Mouse (Mus musculus) intestine, embryonic 16.5 days (tissue): ENCODE data around the gene Trp53bp1. TPM values are rescaled to one million over a fixed set of nuclear protein-coding genes. Genes with fewer than 3 reads are reported as not detected.

ENCODE experiments used
- ATAC-seq: fragments of 200-750 bp; cut with Nextera tagmentation; 2 replicates; pipeline ENCODE4 v1.8.0; 2017; ENCODE audit warnings: moderate TSS enrichment, moderate library complexity
- H3K27ac ChIP-seq: fragments of 300-500 bp; sonication (generic); 2 replicates; pipeline ENCODE4 v1.5.1; 2014; ENCODE audit warnings: mild to moderate bottlenecking, low read length
- H3K27me3 ChIP-seq: fragments of 300-500 bp; sonication (generic); replicated peaks from 2 replicates; pipeline ENCODE4 v1.6.1; 2014; ENCODE audit warnings: low read length, control low read depth, mixed read lengths; ENCODE audit not compliant: control insufficient read depth, insufficient read depth
- H3K36me3 ChIP-seq: fragments of 300-500 bp; sonication (generic); 2 replicates; pipeline ENCODE4 v1.6.1; 2014; ENCODE audit warnings: low read length, control low read depth; ENCODE audit not compliant: control insufficient read depth, insufficient read depth
- H3K4me1 ChIP-seq: fragments of 300-500 bp; sonication (generic); 2 replicates; pipeline ENCODE4 v1.6.1; 2014; ENCODE audit warnings: low read length, control low read depth, mixed read lengths; ENCODE audit not compliant: control insufficient read depth, insufficient read depth
- H3K4me2 ChIP-seq: fragments of 300-500 bp; sonication (generic); 2 replicates; pipeline ENCODE4 v1.6.1; 2014; ENCODE audit warnings: low read depth, low read length, control low read depth
- H3K4me3 ChIP-seq: fragments of 300-500 bp; sonication (generic); 2 replicates; pipeline ENCODE4 v1.5.1; 2014; ENCODE audit warnings: mild to moderate bottlenecking, low read length
- H3K9ac ChIP-seq: fragments of 300-500 bp; sonication (generic); 2 replicates; pipeline ENCODE4 v1.6.1; 2014; ENCODE audit warnings: low read depth, low read length
- H3K9me3 ChIP-seq: fragments of 300-500 bp; sonication (generic); 2 replicates; pipeline ENCODE4 v1.6.1; 2016; ENCODE audit warnings: low read length, control low read depth; ENCODE audit not compliant: control insufficient read depth
- WGBS: fragments of 180-500 bp; shearing (Covaris S2); extraction: QIAGEN DNeasy Blood & Tissue Kit; methylation state at CpG from one replicate; pipeline ENCODE4 v1.1.7; 2014; 5-methylcytosine and 5-hydroxymethylcytosine counted together
- polyA plus RNA-seq: library from polyadenylated mRNA; unstranded; fragments of >200 nt; fragmentation: Nextera tagmentation; extraction: Ambion mirVana; gene quantifications from 2 replicates; pipeline ENCODE4 v1.2.1, GENCODE M21; 2015

Gene Trp53bp1
- polyA plus RNA-seq, 1 experiment from 2014 or later, result 31.0 TPM

DNA sequence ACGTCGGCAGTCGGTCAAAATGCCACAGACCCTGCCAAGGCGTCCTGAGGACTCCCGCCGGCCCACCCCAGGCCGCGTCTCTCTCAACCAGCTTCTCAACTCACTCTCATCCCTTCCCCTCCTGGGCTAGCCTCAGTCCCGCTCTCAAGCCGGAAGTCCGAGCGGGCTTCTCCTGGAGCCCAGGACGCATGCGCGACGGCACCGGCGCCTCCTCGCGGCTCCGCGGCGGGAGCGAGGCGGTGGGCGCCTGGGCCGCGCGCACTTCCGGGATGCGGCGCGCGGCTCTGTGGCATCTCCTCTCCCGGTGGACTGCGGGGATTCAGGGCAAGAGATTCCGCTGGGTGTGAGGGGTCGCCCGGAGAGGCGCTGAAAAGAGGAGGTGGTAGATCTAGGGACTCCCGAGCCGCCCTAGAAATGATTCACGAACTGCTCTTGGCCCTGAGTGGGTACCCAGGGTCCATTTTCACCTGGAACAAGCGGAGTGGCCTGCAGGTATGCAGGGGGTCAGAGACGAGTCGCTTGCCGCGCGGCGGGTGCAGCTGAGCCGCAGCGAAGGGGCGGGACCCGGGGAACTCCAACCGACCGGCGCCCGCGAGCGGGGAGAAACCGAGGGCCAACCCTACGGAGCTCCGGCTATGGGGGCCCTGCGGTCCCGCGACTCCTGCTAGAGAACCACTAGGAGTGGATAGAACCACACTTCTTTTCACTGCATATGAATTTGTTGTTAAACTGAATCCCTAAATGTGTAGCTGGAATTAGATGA, 100.0 kb downstream of the Trp53bp1 start, which contains the start of gene Zscan29:
Zscan29 (minus strand) TSS at position 146 of the 763 bp plus-strand sequence.
- H3K4me3 ChIP-seq, result peak within 1 kb of the TSS; percentile 88
- WGBS, result under 1% methylated on average over 64 of the region's 66 CpGs
- peak within 1 kb of the TSS; percentile 90 for H3K9ac ChIP-seq
- peak within 1 kb of the TSS; percentile 86 for H3K4me2 ChIP-seq
- H3K36me3 ChIP-seq, result peaks cover 6% of the 10 kb centered on the region
- no peaks in the 10 kb centered on the region for H3K9me3 ChIP-seq
- H3K4me1 ChIP-seq, result peaks cover 14% of the 10 kb centered on the region
- peak within 1 kb of the TSS; percentile 90 for H3K27ac ChIP-seq
- peak; percentile 97 for ATAC-seq
- no peaks in the 10 kb centered on the region for H3K27me3 ChIP-seq

- H3K4me3 ChIP-seq, result peak within 1 kb of the TSS; percentile 88
- ATAC-seq, result peak; percentile 64
- peak within 1 kb of the TSS; percentile 90 for H3K9ac ChIP-seq
- peak within 1 kb of the TSS; percentile 86 for H3K4me2 ChIP-seq
- peaks cover 9% of the 10 kb centered on the region for H3K36me3 ChIP-seq
- peak within 1 kb of the TSS; percentile 90 for H3K27ac ChIP-seq
- H3K27me3 ChIP-seq, result no peaks in the 10 kb centered on the region
- peaks cover 14% of the 10 kb centered on the region for H3K4me1 ChIP-seq
- under 1% methylated on average over 38 of the region's 38 CpGs for WGBS
- no peaks in the 10 kb centered on the region for H3K9me3 ChIP-seq
Measured at GRCm38 (mm10) chr2:121170481-121170971, 100.7 kb downstream of the Trp53bp1 start, which contains the start of gene Tubgcp4. Gene Tubgcp4, plus strand, starts transcription at chr2:121170654.

- ATAC-seq, result no peak
- peaks cover 6% of the 10 kb centered on the region; the same call in 1 of the 2 replicates for H3K36me3 ChIP-seq
- H3K27me3 ChIP-seq, result no peaks in the 10 kb centered on the region
- peak overlapping the region; percentile 90 for H3K27ac ChIP-seq
- peak overlapping the region; percentile 86 for H3K4me2 ChIP-seq
- H3K9me3 ChIP-seq, result no peaks in the 10 kb centered on the region
- H3K4me3 ChIP-seq, result peak overlapping the region; percentile 88
- H3K4me1 ChIP-seq, result peaks cover 14% of the 10 kb centered on the region
- H3K9ac ChIP-seq, result peak overlapping the region; percentile 90
- 3% methylated on average over 9 of the region's 9 CpGs for WGBS
Measured at GRCm38 (mm10) chr2:121169902-121170301, 101.3 kb downstream of the Trp53bp1 start.

GRCm38 (mm10) chr2:121169173-121169572, 102.0 kb downstream of the Trp53bp1 start:
- peaks cover 14% of the 10 kb centered on the region for H3K4me1 ChIP-seq
- no peaks in the 10 kb centered on the region for H3K9me3 ChIP-seq
- peaks cover 6% of the 10 kb centered on the region; the same call in 1 of the 2 replicates for H3K36me3 ChIP-seq
- peak overlapping the region; percentile 86 for H3K4me2 ChIP-seq
- H3K9ac ChIP-seq, result peak overlapping the region; percentile 90
- no peak for ATAC-seq
- H3K27me3 ChIP-seq, result no peaks in the 10 kb centered on the region
- no peak overlapping the region for H3K27ac ChIP-seq
- peak overlapping the region; percentile 88 for H3K4me3 ChIP-seq
- WGBS, result 38% methylated on average over 4 of the region's 4 CpGs

DNA sequence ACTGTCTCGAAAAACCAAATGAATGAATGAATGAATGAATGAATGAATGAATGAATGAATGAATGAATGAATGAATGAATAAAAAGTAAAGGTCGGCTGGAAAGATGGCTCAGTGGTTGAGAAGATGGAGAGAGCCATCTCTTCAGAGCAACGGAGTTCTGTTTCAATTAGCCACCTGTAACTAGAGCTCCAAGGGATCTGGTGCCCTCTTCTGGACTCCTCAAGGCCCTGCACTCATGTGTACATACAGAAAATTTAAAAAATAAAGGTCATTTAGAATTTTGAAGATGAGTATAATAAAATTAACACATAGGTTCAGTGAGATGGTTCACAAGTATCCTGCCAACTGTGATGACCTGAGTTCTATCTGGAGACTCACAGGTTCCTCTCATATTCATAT, 118.1 kb downstream of the Trp53bp1 start:
- Histone ChIP-seq H3K9ac (no peak overlapping the region), H3K9me3 (no peaks in the 10 kb centered on the region), H3K36me3 (0 out of 2 replicates have a peak, but pooled peaks cover 3% of the 10 kb centered on the region), H3K27ac (no peak overlapping the region), H3K4me2 (no peak overlapping the region), H3K27me3 (no peaks in the 10 kb centered on the region), H3K4me3 (no peak overlapping the region), H3K4me1 (no peaks in the 10 kb centered on the region)
- 87% methylated on average over 3 of the region's 3 CpGs for WGBS
- no peak for ATAC-seq

DNA sequence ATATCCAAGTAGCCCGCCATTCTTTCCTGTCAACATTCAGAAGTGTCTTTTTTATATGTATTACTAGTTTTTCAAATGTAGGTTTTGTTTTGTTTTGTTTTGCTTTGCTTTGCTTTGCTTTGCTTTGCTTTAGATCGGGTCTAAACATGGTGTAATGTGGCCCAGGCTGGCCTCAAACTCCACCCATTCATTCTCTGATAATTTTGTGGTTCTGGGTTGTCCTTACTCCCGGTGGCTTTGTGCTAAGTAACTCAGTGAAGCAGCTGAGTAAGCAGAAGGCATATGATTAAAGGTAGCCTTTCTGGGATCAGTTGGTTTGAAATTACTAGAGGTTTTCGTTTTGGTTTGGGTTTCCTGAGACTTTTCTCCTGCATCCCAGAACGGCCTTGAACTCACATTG, 121.5 kb downstream of the Trp53bp1 start:
- H3K4me3 ChIP-seq, result no peak overlapping the region
- WGBS, result 87% methylated on average over 5 of the region's 5 CpGs
- H3K4me2 ChIP-seq, result no peak overlapping the region
- no peak overlapping the region for H3K9ac ChIP-seq
- H3K36me3 ChIP-seq, result peaks cover 3% of the 10 kb centered on the region; the same call in 1 of the 2 replicates
- no peaks in the 10 kb centered on the region for H3K4me1 ChIP-seq
- no peak for ATAC-seq
- H3K27me3 ChIP-seq, result no peaks in the 10 kb centered on the region
- H3K27ac ChIP-seq, result no peak overlapping the region
- H3K9me3 ChIP-seq, result no peaks in the 10 kb centered on the region

Other genes starting within 250 kb of the Trp53bp1 start
- gene Epb42, start 234.3 kb downstream of the Trp53bp1 start, polyA plus RNA-seq, result 1.5 and 3.4 TPM in 2 replicates
- gene Tgm5, start 185.6 kb downstream of the Trp53bp1 start, polyA plus RNA-seq, result not detected in 2 replicates
- 0.16 and 0.17 TPM in 2 replicates for gene Tgm7, start 161.6 kb downstream of the Trp53bp1 start, polyA plus RNA-seq
- 16.7 and 17.4 TPM in 2 replicates for gene Adal, start 131.0 kb downstream of the Trp53bp1 start, polyA plus RNA-seq
- 19.3 and 19.8 TPM in 2 replicates for gene Lcmt2, start 130.8 kb downstream of the Trp53bp1 start, polyA plus RNA-seq
- 31.8 and 37.2 TPM in 2 replicates for gene Tubgcp4, start 100.8 kb downstream of the Trp53bp1 start, polyA plus RNA-seq
- 8.3 and 8.6 TPM in 2 replicates for gene Zscan29, start 100.3 kb downstream of the Trp53bp1 start, polyA plus RNA-seq
- gene Map1a, start 18.2 kb upstream of the Trp53bp1 start, polyA plus RNA-seq, result 1.9 and 2.6 TPM in 2 replicates
- gene Ppip5k1, start 84.0 kb upstream of the Trp53bp1 start, polyA plus RNA-seq, result 18.7 and 21.4 TPM in 2 replicates
- 880 and 1,082 TPM in 2 replicates for gene Ckmt1, start 86.3 kb upstream of the Trp53bp1 start, polyA plus RNA-seq
- gene Strc, start 115.8 kb upstream of the Trp53bp1 start, polyA plus RNA-seq, result 0.04 TPM in 2 replicates
- gene Pdia3, start 142.4 kb upstream of the Trp53bp1 start, polyA plus RNA-seq, result 889 and 911 TPM in 2 replicates
- 1.1 and 1.5 TPM in 2 replicates for gene Catsper2, start 142.4 kb upstream of the Trp53bp1 start, polyA plus RNA-seq
- gene Ell3, start 172.9 kb upstream of the Trp53bp1 start, polyA plus RNA-seq, result 6.7 and 7.9 TPM in 2 replicates
- 456 and 469 TPM in 2 replicates for gene Serf2, start 177.8 kb upstream of the Trp53bp1 start, polyA plus RNA-seq
- 88.3 and 89.9 TPM in 2 replicates for gene Hypk, start 181.9 kb upstream of the Trp53bp1 start, polyA plus RNA-seq
- gene Serinc4, start 185.4 kb upstream of the Trp53bp1 start, polyA plus RNA-seq, result 0.13 TPM in 1 of 2 replicates, not detected in the other
- gene Mfap1b, start 202.7 kb upstream of the Trp53bp1 start, polyA plus RNA-seq, result 38.2 and 40.2 TPM in 2 replicates
- 18.7 and 21.5 TPM in 2 replicates for gene Mfap1a, start 235.3 kb upstream of the Trp53bp1 start, polyA plus RNA-seq
- 4.8 and 5.0 TPM in 2 replicates for gene Wdr76, start 235.3 kb upstream of the Trp53bp1 start, polyA plus RNA-seq